Mouse (Mus musculus) hindbrain, embryonic 13.5 days (tissue): ENCODE data around the gene Rtn1. TPM values are rescaled to one million over a fixed set of nuclear protein-coding genes. Genes with fewer than 3 reads are reported as not detected.

Experiments used
- ATAC-seq: fragments of 200-750 bp; cut with Nextera tagmentation; 2 replicates; pipeline ENCODE4 v1.8.0; 2017; ENCODE audit warnings: moderate TSS enrichment; ENCODE audit not compliant: low FRiP score
- H3K27ac ChIP-seq: fragments of 300-500 bp; sonication (generic); 2 replicates; pipeline ENCODE4 v1.5.1; 2015; ENCODE audit warnings: inconsistent platforms, mild to moderate bottlenecking, moderate library complexity
- H3K27me3 ChIP-seq: fragments of 300-500 bp; sonication (generic); 2 replicates; pipeline ENCODE4 v1.6.1; 2015; ENCODE audit warnings: mild to moderate bottlenecking, inconsistent platforms
- H3K36me3 ChIP-seq: fragments of 300-500 bp; sonication (generic); 2 replicates; pipeline ENCODE4 v1.6.1; 2015; ENCODE audit warnings: mild to moderate bottlenecking, inconsistent platforms
- H3K4me1 ChIP-seq: fragments of 300-500 bp; sonication (generic); replicated peaks from 2 replicates; pipeline ENCODE4 v1.6.1; 2015; ENCODE audit warnings: inconsistent platforms
- H3K4me2 ChIP-seq: fragments of 300-500 bp; sonication (generic); 2 replicates; pipeline ENCODE4 v1.6.1; 2015; ENCODE audit warnings: inconsistent platforms, mild to moderate bottlenecking, moderate library complexity
- H3K4me3 ChIP-seq: fragments of 300-500 bp; sonication (generic); 2 replicates; pipeline ENCODE4 v1.5.1; 2015; ENCODE audit warnings: mild to moderate bottlenecking, inconsistent platforms
- H3K9ac ChIP-seq: fragments of 300-500 bp; sonication (generic); 2 replicates; pipeline ENCODE4 v1.6.1; 2015; ENCODE audit warnings: mild to moderate bottlenecking, inconsistent platforms
- H3K9me3 ChIP-seq: fragments of 300-500 bp; sonication (generic); 2 replicates; pipeline ENCODE4 v1.6.1; 2016; ENCODE audit warnings: inconsistent platforms
- WGBS: fragments of 180-500 bp; shearing (Covaris S2); methylation state at CpG from one replicate; pipeline ENCODE4 v1.1.7; 2015; 5-methylcytosine and 5-hydroxymethylcytosine counted together
- polyA plus RNA-seq: library from polyadenylated mRNA; unstranded; fragments of >200 nt; fragmentation: Nextera tagmentation; extraction: Ambion mirVana; gene quantifications from 2 replicates; pipeline ENCODE4 v1.2.1, GENCODE M21; 2015

Gene Rtn1
- polyA plus RNA-seq = 2,446 and 2,546 TPM in 2 replicates

DNA sequence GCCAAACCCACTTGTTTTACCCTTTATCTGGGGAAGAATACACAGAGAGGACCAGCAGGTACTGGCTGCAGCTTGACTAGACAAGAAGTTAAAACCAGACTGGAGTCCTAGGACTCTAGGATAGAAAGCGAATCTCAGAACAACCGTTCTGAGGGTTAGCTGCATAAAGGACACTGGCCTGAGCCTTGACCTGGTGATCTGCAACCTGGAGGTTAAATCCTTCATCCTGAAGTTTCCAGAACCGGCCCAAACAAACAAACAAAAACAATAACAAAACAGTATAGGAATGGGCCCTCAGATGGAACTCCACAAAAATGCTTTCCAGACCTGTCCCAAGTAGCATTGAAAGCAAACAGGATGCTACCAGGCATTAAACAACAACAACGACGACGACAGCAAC, at the start of gene Rtn1:
Rtn1 (minus strand) TSS at position 101 of the 400 bp plus-strand sequence.
- H3K9me3 ChIP-seq = no peaks in the 10 kb centered on the region
- peak within 1 kb of the TSS; percentile 85 for H3K4me2 ChIP-seq
- H3K36me3 ChIP-seq = no peaks in the 10 kb centered on the region
- H3K4me1 ChIP-seq = peaks cover 23% of the 10 kb centered on the region
- no peak for ATAC-seq
- H3K27me3 ChIP-seq = no peaks in the 10 kb centered on the region
- peak within 1 kb of the TSS; percentile 92 for H3K27ac ChIP-seq
- H3K9ac ChIP-seq = peak within 1 kb of the TSS; percentile 91
- 33% methylated on average over 6 of the region's 6 CpGs for WGBS
- peak within 1 kb of the TSS; percentile 90 for H3K4me3 ChIP-seq

DNA sequence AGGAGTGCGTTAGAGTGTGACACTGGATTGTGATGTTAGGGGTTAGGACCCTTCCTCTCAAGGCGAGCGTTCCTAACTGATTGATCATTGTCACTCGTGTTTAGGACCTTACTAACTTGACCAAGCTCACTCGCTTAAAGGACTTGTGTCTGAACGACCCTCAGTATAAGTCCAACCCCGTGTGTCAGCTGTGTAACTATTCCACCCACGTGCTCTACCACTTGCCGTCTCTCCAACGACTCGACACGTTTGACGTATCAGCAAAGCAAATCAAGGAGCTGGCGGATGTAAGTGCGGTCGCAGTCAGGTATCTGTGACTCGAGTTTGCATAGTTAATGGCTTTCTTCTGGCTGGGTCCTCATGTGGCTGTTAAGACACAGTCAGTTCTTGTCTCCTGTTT, 45.1 kb upstream of the Rtn1 start:
- Histone ChIP-seq H3K9me3 (no peaks in the 10 kb centered on the region), H3K4me2 (no peak overlapping the region), H3K27ac (no peak overlapping the region), H3K4me3 (no peak overlapping the region), H3K4me1 (no peaks in the 10 kb centered on the region), H3K27me3 (no peaks in the 10 kb centered on the region), H3K9ac (no peak overlapping the region), H3K36me3 (peaks cover 3% of the 10 kb centered on the region; the same call in 1 of the 2 replicates)
- WGBS = 78% methylated on average over 17 of the region's 17 CpGs
- no peak for ATAC-seq

DNA sequence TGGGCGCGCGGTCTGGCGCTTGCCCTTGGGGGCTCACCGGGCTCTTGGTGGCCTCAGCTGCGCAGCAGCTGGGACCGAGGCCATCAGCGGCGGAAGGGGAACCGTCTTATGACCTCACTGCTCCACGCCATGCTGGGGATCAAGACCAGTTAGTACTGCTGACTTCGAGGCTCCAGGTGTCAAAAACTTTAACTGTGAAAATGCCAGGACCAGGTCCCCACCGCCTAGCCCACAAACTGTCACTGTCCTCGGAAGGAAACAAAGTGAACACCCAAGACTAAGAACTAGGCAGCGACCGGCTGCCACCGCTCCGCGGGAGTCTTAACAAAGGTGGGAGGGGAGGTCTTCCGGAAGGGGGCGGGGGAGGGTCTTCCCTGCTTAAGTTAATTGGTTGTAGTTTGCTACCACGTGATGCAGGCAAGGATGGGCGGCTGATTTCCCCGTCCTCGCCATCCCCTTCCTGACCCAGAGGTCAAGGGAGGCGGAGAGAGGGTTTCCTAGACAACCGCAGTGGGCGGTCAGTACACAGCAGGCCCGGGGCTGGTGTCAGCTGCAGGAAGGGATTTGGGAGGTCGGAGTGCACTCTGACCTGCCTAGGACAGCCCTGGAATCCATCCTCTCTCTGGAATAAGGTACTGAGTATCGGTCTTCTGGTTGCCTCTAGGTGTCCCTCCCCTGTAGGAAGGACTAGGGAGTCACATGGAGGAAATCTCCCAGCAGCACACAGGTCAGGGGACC, 33.2 kb upstream of the Rtn1 start, which contains the start of gene Lrrc9:
Lrrc9 (plus strand) TSS at position 28 of the 738 bp plus-strand sequence.
- Histone ChIP-seq H3K4me1 (peaks cover 29% of the 10 kb centered on the region), H3K27ac (peak within 1 kb of the TSS; percentile 64), H3K9ac (peak within 1 kb of the TSS; percentile 63), H3K4me3 (peak within 1 kb of the TSS; percentile 44), H3K27me3 (no peaks in the 10 kb centered on the region), H3K4me2 (peak within 1 kb of the TSS; percentile 82), H3K36me3 (no peaks in the 10 kb centered on the region), H3K9me3 (no peaks in the 10 kb centered on the region)
- WGBS = under 1% methylated on average over 31 of the region's 31 CpGs
- peak; percentile 89 for ATAC-seq

DNA sequence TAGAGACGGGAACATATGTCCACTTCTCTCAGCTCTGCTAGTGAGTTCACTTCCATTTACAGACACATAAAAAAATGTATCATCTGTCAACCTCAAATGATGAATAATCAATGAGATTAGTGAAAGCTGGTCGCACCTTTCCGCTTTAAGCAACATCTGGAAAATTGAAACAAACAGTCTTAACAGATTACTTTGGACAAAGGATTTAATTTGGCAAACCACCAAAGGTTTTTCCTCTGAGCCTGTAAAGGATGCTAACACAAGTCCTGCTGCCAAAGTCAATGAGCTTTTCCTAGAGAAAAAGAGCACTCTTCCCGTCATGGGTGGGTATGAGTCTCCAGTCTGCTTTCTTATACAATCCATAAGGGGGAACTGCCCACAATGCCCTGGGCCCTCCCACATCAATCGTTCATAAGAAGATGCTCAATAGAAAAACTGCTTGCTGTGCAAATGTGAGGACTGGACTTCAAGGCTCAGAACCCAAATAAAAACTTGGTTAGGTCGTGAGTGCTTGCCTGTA, 30.2 kb upstream of the Rtn1 start:
- Histone ChIP-seq H3K4me1 (peaks cover 29% of the 10 kb centered on the region), H3K4me3 (no peak overlapping the region), H3K36me3 (no peaks in the 10 kb centered on the region), H3K4me2 (no peak overlapping the region), H3K9ac (no peak overlapping the region), H3K27me3 (no peaks in the 10 kb centered on the region), H3K9me3 (no peaks in the 10 kb centered on the region), H3K27ac (no peak overlapping the region)
- no peak for ATAC-seq
- WGBS = 52% methylated on average over 6 of the region's 6 CpGs

DNA sequence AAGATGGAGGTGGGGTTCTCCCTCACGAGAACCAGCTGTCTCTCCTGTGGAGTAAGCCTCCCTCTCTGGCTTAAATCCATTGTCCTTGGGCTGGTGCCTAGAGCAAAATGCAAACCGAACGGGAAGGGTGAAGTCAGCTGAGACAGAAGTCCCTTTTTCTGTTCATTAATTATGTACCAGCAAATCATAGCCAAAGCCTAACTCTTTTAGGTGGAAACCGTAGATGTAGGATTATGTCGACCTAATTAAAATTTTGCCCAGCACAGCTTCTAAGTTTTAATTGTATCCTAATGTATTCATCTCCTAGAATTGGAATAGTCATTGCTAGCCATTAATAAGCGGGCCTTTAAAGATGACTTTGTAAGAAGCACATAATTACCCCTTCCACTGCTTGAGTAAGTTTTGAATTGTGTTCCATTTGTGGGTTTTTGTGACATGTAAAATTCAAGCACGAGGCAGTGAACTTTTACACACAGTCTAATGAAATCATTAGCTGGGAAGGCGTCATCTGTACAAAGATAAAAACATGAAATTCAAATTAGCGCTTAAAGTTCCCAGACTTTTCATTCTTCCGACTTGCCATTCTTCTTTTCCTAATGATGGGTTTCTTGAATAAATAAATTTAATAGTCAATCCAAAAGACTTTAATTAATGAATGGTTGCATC, 29.0 kb upstream of the Rtn1 start:
- Histone ChIP-seq H3K4me3 (no peak overlapping the region), H3K9ac (no peak overlapping the region), H3K9me3 (no peaks in the 10 kb centered on the region), H3K27ac (no peak overlapping the region), H3K36me3 (no peaks in the 10 kb centered on the region), H3K4me2 (no peak overlapping the region), H3K27me3 (no peaks in the 10 kb centered on the region), H3K4me1 (peaks cover 29% of the 10 kb centered on the region)
- no peak for ATAC-seq
- 51% methylated on average over 10 of the region's 10 CpGs for WGBS

DNA sequence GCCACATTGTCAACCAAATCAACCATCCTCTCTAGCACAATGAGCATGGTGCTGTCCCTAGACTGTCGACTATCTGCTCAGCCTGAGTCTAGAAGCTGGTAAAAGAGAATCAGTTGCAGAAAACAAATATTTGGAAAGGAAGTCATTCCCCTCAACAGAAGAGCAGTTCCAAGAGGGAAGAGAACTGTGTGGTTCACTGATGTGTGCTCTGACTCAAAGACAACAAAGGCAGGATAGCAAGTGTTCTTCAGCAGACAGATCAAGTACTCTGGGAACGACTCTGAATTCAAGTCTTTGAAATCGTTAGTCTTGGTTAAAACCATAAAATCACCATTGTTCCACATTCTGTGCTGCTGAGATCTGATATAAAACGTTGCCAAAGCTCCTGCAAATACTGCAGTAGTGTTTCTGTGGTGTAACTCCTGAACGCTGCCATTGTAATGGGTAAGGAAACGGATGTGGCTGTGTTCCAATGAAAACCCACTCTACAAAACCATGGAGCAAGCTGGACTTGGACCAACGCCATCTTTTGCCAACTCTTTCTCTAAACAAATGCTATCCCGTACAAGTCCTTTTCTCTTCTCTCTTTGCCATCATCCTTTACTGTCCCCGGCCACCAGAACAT, 24.5 kb upstream of the Rtn1 start:
- no peak overlapping the region for H3K4me3 ChIP-seq
- peaks cover 6% of the 10 kb centered on the region; the same call in 1 of the 2 replicates for H3K4me1 ChIP-seq
- no peaks in the 10 kb centered on the region for H3K36me3 ChIP-seq
- H3K27ac ChIP-seq = no peak overlapping the region; the same call in 1 of the 2 replicates
- H3K27me3 ChIP-seq = no peaks in the 10 kb centered on the region
- no peak overlapping the region for H3K4me2 ChIP-seq
- WGBS = 54% methylated on average over 9 of the region's 9 CpGs
- ATAC-seq = no peak
- no peak overlapping the region for H3K9ac ChIP-seq
- H3K9me3 ChIP-seq = no peaks in the 10 kb centered on the region

DNA sequence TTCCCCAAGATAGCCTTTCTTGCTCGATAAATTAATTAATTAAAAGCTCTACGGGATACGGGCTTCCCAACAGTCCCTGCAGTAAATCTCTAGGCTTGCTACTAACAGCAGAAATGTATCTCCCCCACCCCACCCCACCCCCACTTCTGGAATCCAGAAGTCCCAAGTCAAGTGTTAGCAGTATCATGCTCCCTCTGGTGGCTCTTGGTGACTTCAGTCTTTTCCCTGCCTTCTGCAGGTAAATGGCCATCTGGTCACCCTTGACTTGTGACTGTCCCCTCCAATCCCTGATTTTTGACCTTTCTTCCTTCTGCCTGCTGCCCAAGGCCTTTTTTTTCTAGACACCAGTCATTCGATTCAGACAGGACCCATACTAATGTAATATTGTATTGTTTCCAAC, 23.4 kb upstream of the Rtn1 start:
- Histone ChIP-seq H3K4me1 (peaks cover 1% of the 10 kb centered on the region; the same call in 1 of the 2 replicates), H3K9ac (no peak overlapping the region), H3K4me3 (no peak overlapping the region), H3K27me3 (no peaks in the 10 kb centered on the region), H3K36me3 (no peaks in the 10 kb centered on the region), H3K4me2 (no peak overlapping the region), H3K9me3 (no peaks in the 10 kb centered on the region), H3K27ac (no peak overlapping the region)
- no peak for ATAC-seq
- WGBS = 82% methylated on average over 4 of the region's 4 CpGs

DNA sequence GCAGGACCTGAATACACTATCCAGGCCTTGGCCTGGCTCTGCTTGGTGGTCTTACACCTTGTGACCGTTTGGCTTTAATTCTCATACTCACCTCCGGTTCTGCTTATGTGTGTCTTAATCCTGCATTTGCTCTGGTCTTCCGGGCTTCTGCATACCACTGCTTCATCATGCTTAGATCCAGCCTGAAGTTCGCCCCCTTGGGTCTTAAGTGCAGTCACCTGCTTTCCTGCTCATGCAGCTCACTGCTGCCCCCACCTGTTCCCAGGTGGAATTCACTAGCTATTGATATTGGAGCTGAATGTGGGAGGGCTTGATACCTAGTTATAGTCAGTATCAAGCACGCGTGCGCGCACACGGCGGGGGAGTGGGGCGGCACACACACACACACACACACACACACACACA, 18.9 kb upstream of the Rtn1 start:
- peak; percentile 65 for ATAC-seq
- H3K4me2 ChIP-seq = 0 out of 2 replicates have a peak overlapping the region, but pooled peaks have one; percentile 23
- WGBS = 34% methylated on average over 11 of the region's 11 CpGs
- H3K4me3 ChIP-seq = no peak overlapping the region
- H3K36me3 ChIP-seq = no peaks in the 10 kb centered on the region
- H3K9ac ChIP-seq = no peak overlapping the region
- no peaks in the 10 kb centered on the region for H3K27me3 ChIP-seq
- no peaks in the 10 kb centered on the region for H3K4me1 ChIP-seq
- H3K9me3 ChIP-seq = no peaks in the 10 kb centered on the region
- H3K27ac ChIP-seq = no peak overlapping the region

DNA sequence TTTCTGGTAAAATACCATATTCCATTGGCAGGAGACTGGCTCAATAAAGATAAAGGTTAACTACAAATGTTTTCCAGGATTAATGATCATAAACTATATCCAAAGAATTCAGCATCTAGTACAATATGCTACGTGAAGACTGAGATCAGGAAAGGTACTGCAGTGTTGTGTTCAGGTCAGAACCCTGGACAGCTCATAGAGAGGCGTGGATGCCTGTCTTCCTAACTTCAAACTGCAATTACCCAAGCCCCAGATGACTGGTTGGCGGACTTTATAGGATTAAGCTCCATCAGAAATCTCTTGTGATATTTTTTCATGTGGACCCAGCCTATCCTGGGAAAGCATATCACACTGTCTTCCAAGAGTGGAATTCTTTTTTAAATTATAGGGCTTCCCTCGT, 13.8 kb upstream of the Rtn1 start:
- H3K27ac ChIP-seq = no peak overlapping the region
- no peak overlapping the region for H3K9ac ChIP-seq
- H3K4me1 ChIP-seq = no peaks in the 10 kb centered on the region
- no peaks in the 10 kb centered on the region for H3K9me3 ChIP-seq
- 64% methylated on average over 4 of the region's 4 CpGs for WGBS
- H3K36me3 ChIP-seq = no peaks in the 10 kb centered on the region
- no peak for ATAC-seq
- H3K4me3 ChIP-seq = no peak overlapping the region
- H3K27me3 ChIP-seq = no peaks in the 10 kb centered on the region
- no peak overlapping the region for H3K4me2 ChIP-seq

DNA sequence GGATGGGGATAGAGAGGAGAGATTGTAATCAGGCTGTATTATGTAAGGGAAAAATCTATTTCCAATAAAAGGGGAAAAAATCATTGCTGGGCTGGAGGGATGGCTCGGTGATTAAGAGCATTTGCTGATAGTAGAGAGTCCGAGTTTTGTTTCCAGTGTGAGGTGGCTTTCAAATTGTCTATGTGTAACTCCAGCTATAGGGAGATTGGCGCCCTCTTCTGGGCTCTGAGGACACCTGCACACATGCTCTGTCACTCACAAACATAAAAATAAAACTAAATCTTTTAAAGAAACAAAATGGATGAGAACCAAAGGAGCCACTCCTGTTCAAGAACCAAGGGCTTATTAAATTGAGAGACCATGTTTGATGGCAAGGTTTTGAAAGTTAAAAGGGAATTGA, 8.9 kb upstream of the Rtn1 start:
- Histone ChIP-seq H3K4me2 (no peak overlapping the region), H3K27ac (no peak overlapping the region), H3K4me1 (no peaks in the 10 kb centered on the region), H3K4me3 (no peak overlapping the region), H3K9me3 (peaks cover 5% of the 10 kb centered on the region; the same call in 1 of the 2 replicates), H3K36me3 (no peaks in the 10 kb centered on the region), H3K9ac (no peak overlapping the region), H3K27me3 (no peaks in the 10 kb centered on the region)
- no peak for ATAC-seq
- WGBS = 25% methylated on average over 3 of the region's 3 CpGs

DNA sequence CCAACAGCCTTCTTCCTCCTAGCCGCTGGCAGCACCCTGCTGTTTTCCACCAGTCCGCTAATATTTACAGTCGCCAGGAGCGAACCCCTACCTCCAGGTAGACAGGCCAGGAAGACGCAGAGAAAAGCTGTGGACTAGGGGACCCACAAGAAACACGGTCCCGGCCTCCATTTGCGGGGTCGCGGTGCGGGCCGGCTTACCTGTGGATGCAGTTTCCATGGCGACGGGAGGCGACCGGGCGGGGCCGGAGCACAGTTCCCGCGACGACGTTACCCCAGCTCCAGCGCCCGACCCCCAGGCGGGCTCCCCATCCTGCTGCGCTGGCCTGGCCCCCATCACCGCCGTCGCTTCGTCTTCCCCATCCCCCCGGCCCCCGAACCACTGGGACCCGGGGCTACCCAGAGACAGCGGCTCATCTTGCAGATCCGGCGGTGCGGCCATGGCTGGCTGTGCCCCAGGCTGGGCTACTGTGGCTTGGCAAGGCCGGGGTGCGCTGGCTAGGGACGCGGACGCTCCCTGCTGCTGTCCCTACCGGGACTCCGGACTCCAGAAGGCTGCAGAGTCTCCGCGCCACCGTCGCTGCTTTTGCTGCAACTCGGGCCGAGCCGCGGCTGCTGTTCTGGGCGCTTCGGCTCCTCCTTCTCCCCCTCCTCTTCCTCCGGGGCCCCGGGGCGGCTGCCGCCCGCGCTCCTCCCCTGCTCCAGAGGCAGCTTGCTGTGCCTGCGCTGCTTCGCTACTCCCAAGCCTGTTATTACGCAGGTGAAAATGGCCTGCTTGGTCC, 553 bp downstream of the Rtn1 start:
- Histone ChIP-seq H3K9ac (peak overlapping the region; percentile 91), H3K4me2 (peak overlapping the region; percentile 85), H3K27me3 (no peaks in the 10 kb centered on the region), H3K36me3 (no peaks in the 10 kb centered on the region), H3K4me1 (peaks cover 23% of the 10 kb centered on the region), H3K27ac (peak overlapping the region; percentile 92), H3K4me3 (peak overlapping the region; percentile 90), H3K9me3 (no peaks in the 10 kb centered on the region)
- peak; percentile 88 for ATAC-seq
- under 1% methylated on average over 62 of the region's 63 CpGs for WGBS
